Mouse (Mus musculus): ENCODE results near the gene Olfr669. TPM values are rescaled to one million over a fixed set of nuclear protein-coding genes. Genes with fewer than 3 reads are reported as not detected.
"Not testable (repeated sequence)": the region's sequence is repeated elsewhere in the genome, so short reads cannot be mapped to it uniquely, and the experiment has no call there.

Gene Olfr669
- not detected in 2 replicates for polyA plus RNA-seq (2015; fragmentation: Nextera tagmentation; extraction: Ambion mirVana)

DNA sequence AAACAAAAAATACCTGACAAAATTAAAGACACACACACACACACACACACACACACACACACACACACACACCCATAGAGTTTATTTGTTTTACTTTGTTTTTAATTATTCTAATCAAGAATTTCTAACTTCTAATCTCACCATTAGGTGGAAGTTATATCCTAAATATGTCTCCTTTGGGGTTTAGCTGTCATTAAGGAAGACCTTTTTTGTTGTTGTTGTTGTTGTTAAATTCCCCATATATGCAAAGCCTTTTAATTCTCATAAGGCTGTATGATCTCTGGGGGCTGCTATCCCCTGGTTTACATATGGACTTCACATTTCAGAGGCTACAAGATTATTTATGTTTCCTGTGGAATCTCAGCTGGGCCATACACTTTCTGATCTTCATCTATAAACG lies at the start of gene Olfr669:
TSS of gene Olfr669 (plus strand) at position 301 of the 400 bp plus-strand sequence.
- Histone ChIP-seq H3K4me2 (no peak within 1 kb of the TSS), H3K36me3 (replicated peaks) (no peaks in the 10 kb centered on the region), H3K9ac (no peak within 1 kb of the TSS), H3K4me1 (no peaks in the 10 kb centered on the region), H3K9me3 (no peaks in the 10 kb centered on the region), H3K4me3 (no peak within 1 kb of the TSS), H3K27me3 (replicated peaks) (no peaks in the 10 kb centered on the region), H3K27ac (no peak within 1 kb of the TSS)
- ATAC-seq (replicated peaks): no peak
- WGBS: 88% methylated on average over 1 of the region's 1 CpGs

DNA sequence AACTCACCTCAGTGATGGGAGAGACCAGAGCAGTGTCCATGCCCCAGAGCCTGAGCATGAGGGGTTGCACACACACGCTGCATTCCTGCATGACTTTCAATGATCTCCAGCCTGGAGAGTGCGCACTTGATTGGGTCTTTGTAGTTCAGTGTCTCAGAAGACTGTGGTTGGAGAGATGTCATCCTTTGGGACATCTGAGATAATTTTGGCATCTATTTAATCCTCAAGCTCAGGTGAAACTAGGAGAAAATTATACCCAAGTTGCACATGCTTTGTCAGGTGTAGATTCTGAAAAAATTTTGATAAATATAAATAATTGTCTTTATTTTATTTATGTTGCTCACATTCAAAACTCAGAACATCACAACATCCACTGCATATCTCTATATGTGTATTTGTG lies 38.2 kb upstream of the Olfr669 start, which contains the start of gene Olfr666:
TSS of gene Olfr666 (minus strand) at position 101 of the 400 bp plus-strand sequence.
- no peaks in the 10 kb centered on the region for H3K4me1 ChIP-seq
- H3K9me3 ChIP-seq: no peaks in the 10 kb centered on the region
- no peak within 1 kb of the TSS for H3K27ac ChIP-seq
- WGBS: 87% methylated on average over 2 of the region's 2 CpGs
- no peaks in the 10 kb centered on the region for H3K27me3 ChIP-seq (replicated peaks)
- no peak within 1 kb of the TSS for H3K4me3 ChIP-seq
- H3K36me3 ChIP-seq (replicated peaks): no peaks in the 10 kb centered on the region
- no peak for ATAC-seq (replicated peaks)
- H3K4me2 ChIP-seq: no peak within 1 kb of the TSS
- H3K9ac ChIP-seq: no peak within 1 kb of the TSS

DNA sequence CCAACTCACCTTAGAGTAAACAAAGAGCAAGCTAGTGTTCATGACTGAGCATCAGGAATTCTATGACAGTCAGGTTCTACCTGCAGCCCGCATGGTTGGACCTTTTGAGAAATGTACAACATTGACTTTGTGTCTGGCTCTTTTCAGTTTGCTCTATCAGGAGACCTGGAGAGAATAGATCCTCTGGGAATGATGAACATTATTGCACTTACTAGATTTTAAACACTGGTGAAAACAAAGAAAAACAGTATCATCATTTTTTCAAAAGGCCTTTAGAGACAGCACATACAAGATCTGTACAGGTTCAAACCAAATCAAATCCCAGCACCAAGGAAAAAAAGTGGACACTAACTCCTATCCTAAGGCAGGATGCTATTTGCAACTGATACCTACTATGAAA lies 12.7 kb upstream of the Olfr669 start, which contains the start of gene Olfr667:
TSS of gene Olfr667 (minus strand) at position 101 of the 400 bp plus-strand sequence.
- Histone ChIP-seq H3K36me3 (replicated peaks) (no peaks in the 10 kb centered on the region), H3K9ac (no peak within 1 kb of the TSS), H3K27me3 (replicated peaks) (no peaks in the 10 kb centered on the region), H3K4me1 (no peaks in the 10 kb centered on the region), H3K4me2 (no peak within 1 kb of the TSS), H3K9me3 (no peaks in the 10 kb centered on the region), H3K4me3 (no peak within 1 kb of the TSS), H3K27ac (no peak within 1 kb of the TSS)
- no peak for ATAC-seq (replicated peaks)
- 86% methylated on average over 1 of the region's 1 CpGs for WGBS

GRCm38 (mm10) chr7:104927957-104928356 lies 6.1 kb upstream of the Olfr669 start, which contains the start of gene Olfr668:
Gene Olfr668, minus strand, starts transcription at chr7:104928057.
- Histone ChIP-seq H3K4me1 (no peaks in the 10 kb centered on the region), H3K4me2 (no peak within 1 kb of the TSS), H3K27me3 (replicated peaks) (no peaks in the 10 kb centered on the region), H3K4me3 (no peak within 1 kb of the TSS), H3K27ac (no peak within 1 kb of the TSS), H3K9me3 (no peaks in the 10 kb centered on the region), H3K36me3 (replicated peaks) (no peaks in the 10 kb centered on the region), H3K9ac (no peak within 1 kb of the TSS)
- ATAC-seq (replicated peaks): no peak
- WGBS: 78% methylated on average over 1 of the region's 1 CpGs

DNA sequence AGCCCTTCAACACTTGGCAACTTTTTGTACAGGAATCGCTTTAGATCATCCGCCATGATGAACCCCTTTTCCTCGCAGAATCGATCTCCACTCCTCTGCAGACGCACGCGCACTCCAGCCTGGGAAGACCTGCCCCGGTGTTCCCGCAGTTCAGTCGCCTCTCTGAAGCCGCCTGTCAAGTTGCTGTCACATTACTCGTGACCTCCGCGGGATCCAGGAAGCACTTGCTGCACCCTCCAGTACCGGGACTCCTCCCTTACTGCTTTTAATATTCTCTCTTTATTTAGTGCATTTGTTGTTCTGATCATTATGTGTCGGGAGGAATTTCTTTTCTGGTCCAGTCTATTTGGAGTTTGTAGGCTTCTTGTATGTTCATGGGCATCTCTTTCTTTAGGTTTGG lies 16.2 kb downstream of the Olfr669 start:
- H3K27ac ChIP-seq; H3K9ac ChIP-seq; H3K4me1 ChIP-seq; H3K27me3 ChIP-seq (replicated peaks); ATAC-seq (replicated peaks); H3K9me3 ChIP-seq; H3K4me2 ChIP-seq; H3K4me3 ChIP-seq; H3K36me3 ChIP-seq (replicated peaks): not testable (repeated sequence)
- 94% methylated on average over 16 of the region's 16 CpGs for WGBS

- Histone ChIP-seq H3K4me3 (no peak within 1 kb of the TSS), H3K4me1 (no peaks in the 10 kb centered on the region), H3K4me2 (no peak within 1 kb of the TSS), H3K9ac (no peak within 1 kb of the TSS), H3K27me3 (replicated peaks) (no peaks in the 10 kb centered on the region), H3K36me3 (replicated peaks) (no peaks in the 10 kb centered on the region), H3K9me3 (no peaks in the 10 kb centered on the region), H3K27ac (no peak within 1 kb of the TSS)
- WGBS: 64% methylated on average over 1 of the region's 1 CpGs
- no peak for ATAC-seq (replicated peaks)
These were observed 28.5 kb downstream of the Olfr669 start, which contains the start of gene Olfr670 for GRCm38 (mm10) chr7:104962520-104962919. Gene Olfr670, minus strand, starts transcription at chr7:104962620.

GRCm38 (mm10) chr7:104972507-104972906 lies 38.5 kb downstream of the Olfr669 start:
- not testable (repeated sequence) for ATAC-seq (replicated peaks); H3K9me3 ChIP-seq; H3K27ac ChIP-seq; H3K4me1 ChIP-seq; H3K9ac ChIP-seq; H3K27me3 ChIP-seq (replicated peaks); H3K36me3 ChIP-seq (replicated peaks); H3K4me2 ChIP-seq; H3K4me3 ChIP-seq
- WGBS: 76% methylated on average over 2 of the region's 2 CpGs

DNA sequence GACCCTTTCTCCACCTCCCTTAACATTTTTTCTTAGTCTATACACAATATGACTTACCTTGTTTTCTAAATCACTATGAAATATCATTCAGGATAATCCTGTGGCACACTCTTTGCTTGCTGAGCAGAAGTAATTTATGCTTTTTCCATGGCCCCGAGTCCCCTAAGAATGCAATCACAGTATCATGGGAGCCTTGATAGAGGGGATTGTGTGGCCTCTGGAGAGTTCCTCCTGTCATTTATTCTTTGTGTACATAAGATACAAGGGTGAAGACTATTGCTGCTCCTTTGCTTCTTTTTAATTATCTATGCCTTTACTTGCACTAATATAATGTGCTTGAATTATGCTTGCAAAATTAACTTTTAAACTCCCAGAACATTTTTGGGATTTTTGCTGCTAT lies 45.0 kb downstream of the Olfr669 start, which contains the start of gene Olfr671:
TSS of gene Olfr671 (minus strand) at position 101 of the 400 bp plus-strand sequence.
- H3K4me2 ChIP-seq: no peak within 1 kb of the TSS
- H3K9ac ChIP-seq: no peak within 1 kb of the TSS
- no peak within 1 kb of the TSS for H3K4me3 ChIP-seq
- H3K27me3 ChIP-seq (replicated peaks): no peaks in the 10 kb centered on the region
- WGBS: 66% methylated on average over 1 of the region's 1 CpGs
- no peaks in the 10 kb centered on the region for H3K36me3 ChIP-seq (replicated peaks)
- no peaks in the 10 kb centered on the region for H3K4me1 ChIP-seq
- H3K27ac ChIP-seq: no peak within 1 kb of the TSS
- ATAC-seq (replicated peaks): no peak
- no peaks in the 10 kb centered on the region for H3K9me3 ChIP-seq

Other genes starting within 250 kb of the Olfr669 start
- gene Olfr661, start 247.7 kb upstream of the Olfr669 start, polyA plus RNA-seq (2015; fragmentation: Nextera tagmentation; extraction: Ambion mirVana): not detected in 2 replicates
- not detected in 2 replicates for gene Usp17le, start 156.8 kb upstream of the Olfr669 start, polyA plus RNA-seq (2015; fragmentation: Nextera tagmentation; extraction: Ambion mirVana)
- not detected in 2 replicates for gene Usp17lb, start 91.6 kb upstream of the Olfr669 start, polyA plus RNA-seq (2015; fragmentation: Nextera tagmentation; extraction: Ambion mirVana)
- gene Usp17la, start 77.2 kb upstream of the Olfr669 start, polyA plus RNA-seq (2015; fragmentation: Nextera tagmentation; extraction: Ambion mirVana): not detected in 2 replicates
- not detected in 2 replicates for gene Olfr665, start 56.2 kb upstream of the Olfr669 start, polyA plus RNA-seq (2015; fragmentation: Nextera tagmentation; extraction: Ambion mirVana)
- gene Olfr666, start 38.3 kb upstream of the Olfr669 start, polyA plus RNA-seq (2015; fragmentation: Nextera tagmentation; extraction: Ambion mirVana): not detected in 2 replicates
- gene Olfr667, start 12.8 kb upstream of the Olfr669 start, polyA plus RNA-seq (2015; fragmentation: Nextera tagmentation; extraction: Ambion mirVana): not detected in 2 replicates
- gene Olfr668, start 6.2 kb upstream of the Olfr669 start, polyA plus RNA-seq (2015; fragmentation: Nextera tagmentation; extraction: Ambion mirVana): not detected in 2 replicates
- not detected in 2 replicates for gene Olfr670, start 28.4 kb downstream of the Olfr669 start, polyA plus RNA-seq (2015; fragmentation: Nextera tagmentation; extraction: Ambion mirVana)
- gene Olfr671, start 44.9 kb downstream of the Olfr669 start, polyA plus RNA-seq (2015; fragmentation: Nextera tagmentation; extraction: Ambion mirVana): not detected in 2 replicates
- not detected in 2 replicates for gene Olfr672, start 67.8 kb downstream of the Olfr669 start, polyA plus RNA-seq (2015; fragmentation: Nextera tagmentation; extraction: Ambion mirVana)
- not detected in 2 replicates for gene Olfr675, start 94.2 kb downstream of the Olfr669 start, polyA plus RNA-seq (2015; fragmentation: Nextera tagmentation; extraction: Ambion mirVana)
- gene Olfr676, start 98.5 kb downstream of the Olfr669 start, polyA plus RNA-seq (2015; fragmentation: Nextera tagmentation; extraction: Ambion mirVana): not detected in 2 replicates
- not detected in 2 replicates for gene Olfr677, start 117.1 kb downstream of the Olfr669 start, polyA plus RNA-seq (2015; fragmentation: Nextera tagmentation; extraction: Ambion mirVana)
- gene Olfr678, start 130.2 kb downstream of the Olfr669 start, polyA plus RNA-seq (2015; fragmentation: Nextera tagmentation; extraction: Ambion mirVana): not detected in 2 replicates
- gene Olfr679, start 147.0 kb downstream of the Olfr669 start, polyA plus RNA-seq (2015; fragmentation: Nextera tagmentation; extraction: Ambion mirVana): not detected in 2 replicates
- not detected in 2 replicates for gene Olfr680-ps1, start 158.6 kb downstream of the Olfr669 start, polyA plus RNA-seq (2015; fragmentation: Nextera tagmentation; extraction: Ambion mirVana)
- gene Olfr681, start 182.6 kb downstream of the Olfr669 start, polyA plus RNA-seq (2015; fragmentation: Nextera tagmentation; extraction: Ambion mirVana): not detected in 2 replicates
- not detected in 2 replicates for gene Olfr683, start 212.8 kb downstream of the Olfr669 start, polyA plus RNA-seq (2015; fragmentation: Nextera tagmentation; extraction: Ambion mirVana)
- gene Olfr684, start 229.4 kb downstream of the Olfr669 start, polyA plus RNA-seq (2015; fragmentation: Nextera tagmentation; extraction: Ambion mirVana): not detected in 2 replicates